Mouse (Mus musculus) forebrain, postnatal 0 days (tissue): ENCODE measurements around the gene Lfng. TPM values are rescaled to one million over a fixed set of nuclear protein-coding genes. Genes with fewer than 3 reads are reported as not detected.
A peak's percentile ranks its signal among the peaks of the same experiment; 100 is the strongest.

Experiments used
- ATAC-seq: fragments of 200-750 bp; cut with Nextera tagmentation; 2 replicates; pipeline ENCODE4 v1.8.0; 2017; ENCODE audit warnings: mild to moderate bottlenecking, moderate library complexity
- DNase-seq: peaks from one replicate; pipeline ENCODE4 v3.0.0-alpha.2; 2015
- H3K27ac ChIP-seq: fragments of 300-500 bp; sonication (generic); 2 replicates; pipeline ENCODE4 v1.5.1; 2014; ENCODE audit warnings: low read depth, mild to moderate bottlenecking, antibody characterized with exemption, low read length, moderate library complexity, mixed read lengths
- H3K27me3 ChIP-seq: fragments of 300-500 bp; sonication (generic); 2 replicates; pipeline ENCODE4 v1.6.1; 2014; ENCODE audit warnings: mild to moderate bottlenecking, low read length, mixed read lengths; ENCODE audit not compliant: insufficient read depth
- H3K36me3 ChIP-seq: fragments of 300-500 bp; sonication (generic); 2 replicates; pipeline ENCODE4 v1.6.1; 2014; ENCODE audit warnings: mild to moderate bottlenecking, moderate library complexity; ENCODE audit not compliant: insufficient read depth
- H3K4me1 ChIP-seq: fragments of 300-500 bp; sonication (generic); 2 replicates; pipeline ENCODE4 v1.6.1; 2014; ENCODE audit warnings: antibody characterized with exemption; ENCODE audit not compliant: insufficient read depth
- H3K4me2 ChIP-seq: fragments of 300-500 bp; sonication (generic); 2 replicates; pipeline ENCODE4 v1.6.1; 2014; ENCODE audit warnings: low read depth, mild to moderate bottlenecking, moderate library complexity
- H3K4me3 ChIP-seq: fragments of 300-500 bp; sonication (generic); 2 replicates; pipeline ENCODE4 v1.5.1; 2014; ENCODE audit warnings: low read depth, low read length, mixed read lengths
- H3K9ac ChIP-seq: fragments of 300-500 bp; sonication (generic); 2 replicates; pipeline ENCODE4 v1.6.1; 2014; ENCODE audit warnings: mild to moderate bottlenecking
- H3K9me3 ChIP-seq: fragments of 300-500 bp; sonication (generic); 2 replicates; pipeline ENCODE4 v1.6.1; 2016; ENCODE audit warnings: low read length
- CTCF ChIP-seq: sonication (generic); IDR thresholded peaks from 2 replicates; pipeline ENCODE4 v1.5.1; 2016; ENCODE audit warnings: antibody characterized with exemption, control low read depth, low read depth
- WGBS: fragments of 180-500 bp; shearing (Covaris S2); extraction: QIAGEN DNeasy Blood & Tissue Kit; methylation state at CpG from one replicate; pipeline ENCODE4 v1.1.7; 2014; 5-methylcytosine and 5-hydroxymethylcytosine counted together
- polyA plus RNA-seq: library from polyadenylated mRNA; unstranded; fragments of >200 nt; fragmentation: Nextera tagmentation; extraction: Ambion mirVana; gene quantifications from 2 replicates; pipeline ENCODE4 v1.2.1, GENCODE M21; 2015
- total RNA-seq: library from RNA; depleted of rRNA; stranded (reverse); fragments of >200 nt; gene quantifications from 2 replicates; pipeline ENCODE4 v1.2.3, GENCODE M21; 2014

Gene Lfng
- total and polyA plus RNA-seq, 2 experiments from 2014 or later: 23.0 to 39.4 TPM

GRCm38 (mm10) chr5:140575381-140575866, 31.7 kb upstream of the Lfng start:
- H3K4me3 ChIP-seq: no peak overlapping the region
- no peaks in the 10 kb centered on the region for H3K9me3 ChIP-seq
- no peak for TF ChIP-seq CTCF
- no peak overlapping the region for H3K9ac ChIP-seq
- H3K27ac ChIP-seq: no peak overlapping the region
- DNase-seq: no peak
- H3K27me3 ChIP-seq: no peaks in the 10 kb centered on the region
- no peak overlapping the region for H3K4me2 ChIP-seq
- no peak for ATAC-seq
- H3K4me1 ChIP-seq: no peaks in the 10 kb centered on the region
- WGBS: 70% methylated on average over 5 of the region's 5 CpGs
- H3K36me3 ChIP-seq: no peaks in the 10 kb centered on the region

- no peak for TF ChIP-seq CTCF
These were observed 27.9 kb upstream of the Lfng start for GRCm38 (mm10) chr5:140579221-140579620.

DNA sequence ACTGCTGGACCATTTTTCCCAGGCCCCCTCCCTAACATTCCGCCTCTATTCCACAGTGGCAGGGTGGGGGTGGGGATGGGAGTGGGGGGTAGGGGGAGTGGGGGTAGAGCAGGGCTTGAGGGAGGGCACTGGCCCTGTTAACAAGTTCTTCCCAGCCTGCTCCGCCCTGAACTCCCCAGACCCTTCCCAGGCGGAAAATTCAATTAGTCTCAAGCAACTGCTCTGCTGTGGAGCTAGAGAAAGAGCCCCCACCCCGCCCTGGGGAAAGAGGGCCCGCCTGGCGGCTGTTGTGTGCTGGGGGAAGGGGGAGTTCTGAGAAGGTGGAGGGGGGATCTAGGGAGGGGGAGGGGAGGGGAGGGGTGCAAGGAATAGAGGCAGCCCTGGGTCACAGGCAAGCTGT, 27.3 kb upstream of the Lfng start:
- ATAC-seq: peak; percentile 46; the same call in 1 of the 2 replicates
- WGBS: 7% methylated on average over 6 of the region's 6 CpGs
- DNase-seq: no peak
- no peaks in the 10 kb centered on the region for H3K27me3 ChIP-seq
- H3K4me1 ChIP-seq: no peaks in the 10 kb centered on the region
- no peak overlapping the region for H3K9ac ChIP-seq
- no peak for TF ChIP-seq CTCF
- no peaks in the 10 kb centered on the region for H3K9me3 ChIP-seq
- H3K4me2 ChIP-seq: no peak overlapping the region
- no peak overlapping the region for H3K27ac ChIP-seq
- H3K36me3 ChIP-seq: no peaks in the 10 kb centered on the region
- H3K4me3 ChIP-seq: no peak overlapping the region

More at GRCm38 (mm10) chr5:140579221-140579620, 27.9 kb upstream of the Lfng start:
- H3K27ac ChIP-seq: no peak overlapping the region
- no peaks in the 10 kb centered on the region for H3K9me3 ChIP-seq
- no peak overlapping the region for H3K9ac ChIP-seq
- H3K27me3 ChIP-seq: no peaks in the 10 kb centered on the region
- ATAC-seq: no peak
- DNase-seq: no peak
- no peaks in the 10 kb centered on the region for H3K36me3 ChIP-seq
- no peak overlapping the region for H3K4me2 ChIP-seq
- H3K4me1 ChIP-seq: no peaks in the 10 kb centered on the region
- 24% methylated on average over 9 of the region's 9 CpGs for WGBS
- H3K4me3 ChIP-seq: no peak overlapping the region

DNA sequence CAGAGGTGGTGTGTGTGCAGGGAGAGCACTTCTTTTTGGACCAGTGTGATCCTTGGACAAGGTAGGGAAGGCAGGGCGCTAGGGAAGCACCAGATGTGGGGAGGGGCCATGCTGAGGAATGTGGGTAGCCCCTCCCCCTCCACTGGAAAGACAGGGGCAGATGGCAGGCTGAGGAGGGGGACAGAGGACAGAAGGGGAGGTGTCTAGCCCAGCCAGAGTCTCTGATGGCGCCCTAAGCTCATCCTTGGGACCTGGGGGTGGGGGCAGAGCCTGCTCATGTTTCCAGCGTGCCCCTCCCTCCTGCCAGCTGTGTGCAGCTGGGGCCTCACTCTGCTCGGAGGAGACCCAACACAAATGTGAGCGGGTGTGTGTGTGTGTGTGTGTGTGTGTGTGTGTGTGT, 25.6 kb upstream of the Lfng start:
- no peak for DNase-seq
- Histone ChIP-seq H3K27ac (no peak overlapping the region), H3K9ac (no peak overlapping the region), H3K27me3 (no peaks in the 10 kb centered on the region), H3K4me3 (no peak overlapping the region), H3K4me2 (no peak overlapping the region), H3K4me1 (no peaks in the 10 kb centered on the region), H3K36me3 (no peaks in the 10 kb centered on the region), H3K9me3 (no peaks in the 10 kb centered on the region)
- ATAC-seq: no peak
- no peak for TF ChIP-seq CTCF
- 33% methylated on average over 5 of the region's 5 CpGs for WGBS

DNA sequence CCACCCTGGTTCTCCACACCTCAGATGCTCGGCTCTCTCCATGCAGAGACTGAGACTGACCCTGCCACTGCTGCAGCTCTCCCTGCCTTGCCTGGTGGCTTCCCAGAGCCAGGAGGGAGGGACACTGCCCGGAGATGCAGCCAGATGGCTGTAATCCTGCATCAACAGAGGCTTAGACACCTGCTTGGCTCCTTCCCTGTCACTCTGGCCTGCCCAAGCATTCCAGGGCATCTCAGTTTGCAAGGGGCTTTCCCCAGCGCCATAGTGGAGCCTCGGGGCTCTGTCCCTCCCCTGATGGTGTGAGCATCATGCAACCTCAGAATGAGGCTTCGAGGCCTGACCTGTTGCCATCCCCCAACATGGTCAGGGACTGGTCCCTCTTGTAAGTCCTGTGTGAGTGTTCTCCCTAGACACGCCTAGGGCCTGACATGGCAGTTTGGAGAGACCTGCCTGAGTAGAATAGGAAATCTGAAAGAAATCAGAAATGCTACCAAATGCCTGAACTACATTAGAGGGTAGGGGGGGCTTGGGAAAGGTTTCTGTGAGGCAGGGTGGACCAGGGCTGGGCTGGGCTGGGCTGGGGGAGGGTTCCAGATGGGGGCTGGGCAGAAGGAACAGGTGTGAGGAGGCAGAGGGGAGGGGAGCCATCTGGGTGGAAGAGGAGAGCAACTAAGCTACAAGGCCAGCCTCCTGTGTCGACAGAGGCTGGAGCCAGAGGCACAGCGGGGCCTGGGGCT, 24.0 kb upstream of the Lfng start:
- WGBS: 21% methylated on average over 8 of the region's 8 CpGs
- Histone ChIP-seq H3K9me3 (no peaks in the 10 kb centered on the region), H3K27ac (no peak overlapping the region), H3K4me2 (no peak overlapping the region), H3K4me3 (no peak overlapping the region), H3K9ac (no peak overlapping the region), H3K27me3 (no peaks in the 10 kb centered on the region), H3K36me3 (no peaks in the 10 kb centered on the region), H3K4me1 (no peaks in the 10 kb centered on the region)
- ATAC-seq (no peak), DNase-seq (no peak)
- no peak for TF ChIP-seq CTCF

GRCm38 (mm10) chr5:140583732-140584368, 23.3 kb upstream of the Lfng start:
- Histone ChIP-seq H3K4me2 (no peak overlapping the region), H3K9ac (no peak overlapping the region), H3K4me3 (no peak overlapping the region), H3K9me3 (no peaks in the 10 kb centered on the region), H3K36me3 (no peaks in the 10 kb centered on the region), H3K4me1 (no peaks in the 10 kb centered on the region), H3K27me3 (no peaks in the 10 kb centered on the region), H3K27ac (no peak overlapping the region)
- ATAC-seq (peak; percentile 82), DNase-seq (peak; percentile 45)
- 12% methylated on average over 6 of the region's 6 CpGs for WGBS
- TF ChIP-seq CTCF: no peak

GRCm38 (mm10) chr5:140589082-140589774, 17.9 kb upstream of the Lfng start:
- WGBS: 93% methylated on average over 16 of the region's 16 CpGs
- DNase-seq (no peak), ATAC-seq (no peak)
- no peaks in the 10 kb centered on the region for H3K36me3 ChIP-seq
- H3K4me2 ChIP-seq: no peak overlapping the region
- H3K9ac ChIP-seq: no peak overlapping the region
- TF ChIP-seq CTCF: no peak
- H3K4me3 ChIP-seq: no peak overlapping the region
- H3K4me1 ChIP-seq: no peaks in the 10 kb centered on the region
- H3K27ac ChIP-seq: no peak overlapping the region
- H3K27me3 ChIP-seq: no peaks in the 10 kb centered on the region
- H3K9me3 ChIP-seq: no peaks in the 10 kb centered on the region
